Mouse (Mus musculus): Measurements from ENCODE around the gene Fam216a.

DNA sequence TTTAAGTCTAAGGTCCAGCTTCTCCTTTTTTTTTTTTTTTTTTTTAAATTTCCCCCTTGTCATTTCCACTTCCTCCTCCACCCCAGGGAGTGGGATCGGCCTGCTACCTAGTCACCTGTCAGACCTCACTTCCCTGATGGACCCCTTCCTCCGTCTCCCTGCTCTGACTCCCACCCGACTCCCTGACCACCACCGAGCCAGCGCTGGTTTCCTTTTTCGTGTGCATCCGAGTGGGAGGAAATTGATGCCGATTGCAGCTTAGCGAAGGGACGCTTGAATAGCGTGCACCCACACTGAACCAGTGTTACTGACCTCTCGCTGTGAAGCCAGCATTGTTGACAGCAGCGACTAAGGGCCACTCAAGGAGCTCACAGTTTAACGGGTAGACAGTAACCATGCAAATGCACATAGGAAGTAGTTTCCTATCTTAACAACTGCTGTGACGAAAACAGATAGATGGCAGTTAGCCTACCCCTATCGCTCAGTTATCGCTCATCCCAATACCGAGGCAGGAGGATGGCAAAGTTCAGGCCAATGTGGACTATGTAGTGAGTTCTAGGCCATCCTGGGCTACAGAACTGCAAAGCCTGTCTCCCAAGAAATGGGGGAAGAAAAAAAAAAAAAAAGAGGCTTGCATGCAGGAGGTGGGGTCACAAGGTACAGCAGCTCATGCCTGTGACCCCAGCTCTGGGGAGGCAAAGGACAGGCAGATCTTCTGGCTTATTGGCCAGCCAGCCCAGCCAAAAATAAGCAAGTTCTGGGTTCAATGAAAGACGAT lies 20.3 kb upstream of the Fam216a start:
- TF ChIP-seq CTCF (IDR thresholded peaks at IDR 0.05; ENCODE audit: extremely low read depth, insufficient read depth, insufficient read length, insufficient replicate concordance) (no peak), POLR2A (IDR thresholded peaks at IDR 0.05; ENCODE audit: low read depth, low read length) (no peak)

All from spleen, adult 2 months (tissue).